ENCODE assay signal across 8 mouse cellular contexts in genomic region chr6:136173191-136173896, GRCm38 (mm10). TPM values are rescaled to one million over a fixed set of nuclear protein-coding genes. Genes with fewer than 3 reads are reported as not detected.
DNase-seq lines count a peak whose midpoint lies in the region; ATAC-seq and TF ChIP-seq lines count a peak whose summit lies in the region.

Gene Grin2b (minus strand): TSS chr6:136173511.

- H3K4me1 ChIP-seq in ES-Bruce4 (ENCODE audit: control insufficient read depth, insufficient read depth, low read length), result no peaks in the 10 kb centered on the region
- H3K4me1 ChIP-seq in embryonic fibroblast, embryonic 13.5 days (ENCODE audit: control insufficient read depth, insufficient read depth, low read length), result no peaks in the 10 kb centered on the region; the same call in 1 of the 2 replicates
- H3K4me1 ChIP-seq in intestine, embryonic 15.5 days (replicated peaks), result peaks cover 9% of the 10 kb centered on the region
- no peaks in the 10 kb centered on the region for H3K4me1 ChIP-seq in liver, embryonic 13.5 days (replicated peaks)

- peak within 1 kb of the TSS; percentile 96 for H3K4me2 ChIP-seq in intestine, embryonic 15.5 days (replicated peaks)
- peak within 1 kb of the TSS; percentile 40 for H3K4me2 ChIP-seq in liver, embryonic 13.5 days

- peak; percentile 74 for TF ChIP-seq CTCF in ES-Bruce4 (IDR thresholded peaks at IDR 0.05; ENCODE audit: low read depth, low read length)
- peak; percentile 49; the same call in 1 of the 2 replicates for TF ChIP-seq CTCF in embryonic fibroblast, embryonic 13.5 days (IDR thresholded peaks at IDR 0.05; ENCODE audit: borderline replicate concordance, insufficient read depth, low read length)

- no peaks in the 10 kb centered on the region; the same call in 1 of the 2 replicates for H3K9me3 ChIP-seq in ES-Bruce4 (replicated peaks; ENCODE audit: control insufficient read depth, insufficient read depth, low read length, poor library complexity, severe bottlenecking)
- H3K9me3 ChIP-seq in intestine, embryonic 15.5 days, result no peaks in the 10 kb centered on the region
- no peaks in the 10 kb centered on the region for H3K9me3 ChIP-seq in liver, embryonic 13.5 days (replicated peaks)

- 0 out of 2 replicates have a peak within 1 kb of the TSS, but pooled peaks have one; percentile 5 for H3K9ac ChIP-seq in ES-Bruce4 (ENCODE audit: low read depth, poor library complexity, severe bottlenecking)
- H3K9ac ChIP-seq in intestine, embryonic 15.5 days, result no peak within 1 kb of the TSS
- no peak within 1 kb of the TSS for H3K9ac ChIP-seq in liver, embryonic 13.5 days

- H3K4me3 ChIP-seq in ES-Bruce4 (ENCODE audit: low read depth, low read length), result peak within 1 kb of the TSS; percentile 61
- peak within 1 kb of the TSS; percentile 23 for H3K4me3 ChIP-seq in embryonic fibroblast, embryonic 13.5 days (ENCODE audit: insufficient read depth, low read length)
- H3K4me3 ChIP-seq in intestine, embryonic 15.5 days (replicated peaks), result peak within 1 kb of the TSS; percentile 44
- H3K4me3 ChIP-seq in liver, embryonic 13.5 days (replicated peaks), result peak within 1 kb of the TSS; percentile 19

- 1% methylated on average over 25 of the region's 30 CpGs for WGBS in intestine, embryonic 15.5 days
- WGBS in liver, embryonic 13.5 days (ENCODE audit: insufficient replicate concordance), result 5% methylated on average over 16 of the region's 30 CpGs

- TF ChIP-seq POLR2A in ES-Bruce4 (IDR thresholded peaks at IDR 0.05; ENCODE audit: insufficient read depth, low read length), result no peak
- TF ChIP-seq POLR2A in embryonic fibroblast, embryonic 13.5 days (IDR thresholded peaks at IDR 0.05; ENCODE audit: low read depth, low read length), result no peak

- TF ChIP-seq EP300 in ES-Bruce4 (IDR thresholded peaks at IDR 0.05; ENCODE audit: insufficient read depth, low read depth, low read length), result no peak

- peak; percentile 72 for ATAC-seq in intestine, embryonic 15.5 days
- no peak for ATAC-seq in liver, embryonic 13.5 days (ENCODE audit: low read depth)

- H3K36me3 ChIP-seq in ES-Bruce4 (ENCODE audit: control insufficient read depth, insufficient read depth, low read length, poor library complexity, severe bottlenecking), result no peaks in the 10 kb centered on the region
- H3K36me3 ChIP-seq in intestine, embryonic 15.5 days, result no peaks in the 10 kb centered on the region
- no peaks in the 10 kb centered on the region for H3K36me3 ChIP-seq in liver, embryonic 13.5 days

- H3K27me3 ChIP-seq in ES-Bruce4 (ENCODE audit: control insufficient read depth, insufficient read depth, low read length, poor library complexity, severe bottlenecking), result peaks cover 11% of the 10 kb centered on the region
- H3K27me3 ChIP-seq in intestine, embryonic 15.5 days (replicated peaks), result peaks cover 33% of the 10 kb centered on the region
- peaks cover 33% of the 10 kb centered on the region for H3K27me3 ChIP-seq in liver, embryonic 13.5 days

- DNase-seq in cerebellum, adult 11-12 months, result peak; percentile 4
- DNase-seq in cerebellum, adult 9-10 months, result no peak
- no peak for DNase-seq in liver, embryonic 13.5 days
- peak; percentile 79 for DNase-seq in right cerebral cortex, adult 18-20 months
- no peak for DNase-seq in urinary bladder, postnatal 10 days (ENCODE audit: low spot score)

- no peak within 1 kb of the TSS for H3K27ac ChIP-seq in ES-Bruce4 (ENCODE audit: insufficient read depth, low read length)
- H3K27ac ChIP-seq in embryonic fibroblast, embryonic 13.5 days (ENCODE audit: insufficient read depth, low read length), result no peak within 1 kb of the TSS
- no peak within 1 kb of the TSS for H3K27ac ChIP-seq in intestine, embryonic 15.5 days
- no peak within 1 kb of the TSS for H3K27ac ChIP-seq in liver, embryonic 13.5 days

RNA-seq across cellular contexts. Expression of gene Grin2b, which starts in this region (rescaled TPM):
- 0.03 TPM in 1 of 2 replicates, not detected in the other for polyA plus RNA-seq in ES-Bruce4 (2011; ENCODE audit: insufficient read depth, insufficient read length, low read depth, missing spikeins)
- 0.55 and 0.61 TPM in 2 replicates for polyA plus RNA-seq in embryonic fibroblast, embryonic 13.5 days (2011; ENCODE audit: insufficient read length, low read depth, missing spikeins)
- 0.10 and 0.60 TPM in 2 replicates for polyA plus RNA-seq in intestine, embryonic 15.5 days (2015; fragmentation: Nextera tagmentation; extraction: Ambion mirVana)
- 0.21 TPM in 1 of 2 replicates, not detected in the other for polyA plus RNA-seq in liver, embryonic 13.5 days (2015; fragmentation: Nextera tagmentation; extraction: Ambion mirVana)

Comparison
In these comparisons a context has a peak if more than half of its experiments do, and no peak if none do; other contexts are left out.
1. DNase-seq: peak in cerebellum, adult 11-12 months (single experiment) and right cerebral cortex, adult 18-20 months (single experiment); none in cerebellum, adult 9-10 months (single experiment), liver, embryonic 13.5 days (single experiment) and urinary bladder, postnatal 10 days (single experiment).
2. Peak in ATAC-seq, H3K4me3 ChIP-seq and H3K4me2 ChIP-seq in intestine, embryonic 15.5 days; RNA of the gene not detected or under 1 TPM.
3. Peak in every context shown above with its lines, with median percentiles within 50 percentile points of each other: H3K4me3 ChIP-seq.